Mouse (Mus musculus): ENCODE measurements at regions not wholly inside any gene's neighbourhood (a gene's known extent, or its start where the extent isn't known, plus 50 kb on each side); places are given as distances from the start of the nearest gene placed in this dataset.

DNA sequence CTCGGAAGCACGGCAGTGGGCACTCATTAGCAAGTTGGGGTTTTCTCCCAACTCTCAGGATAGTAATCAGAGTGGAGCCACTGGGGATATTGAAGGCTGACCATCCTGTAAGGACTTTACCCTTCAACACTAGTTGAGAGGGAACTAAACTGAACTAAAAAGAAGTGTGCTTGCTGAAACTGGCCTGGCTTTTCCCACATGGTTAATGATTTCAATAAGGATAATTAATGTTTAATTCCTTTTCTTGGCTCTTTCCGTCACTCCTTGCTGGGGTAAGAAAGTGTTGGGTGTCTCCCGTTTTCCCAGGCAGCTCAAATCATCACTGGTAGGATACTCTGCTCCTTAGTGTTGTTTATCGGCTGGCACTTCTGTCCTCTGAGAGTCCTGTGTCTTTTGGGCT is 290.3 kb upstream of the Rnaseh2b start:
- no peak for DNase-seq (ENCODE audit: low spot score)

GRCm38 (mm10) chr14:62003013-62003781 is 289.2 kb upstream of the Rnaseh2b start:
- no peak for DNase-seq (ENCODE audit: low spot score)

GRCm38 (mm10) chr14:62003797-62004196 is 288.6 kb upstream of the Rnaseh2b start:
- DNase-seq (ENCODE audit: low spot score), result no peak

DNA sequence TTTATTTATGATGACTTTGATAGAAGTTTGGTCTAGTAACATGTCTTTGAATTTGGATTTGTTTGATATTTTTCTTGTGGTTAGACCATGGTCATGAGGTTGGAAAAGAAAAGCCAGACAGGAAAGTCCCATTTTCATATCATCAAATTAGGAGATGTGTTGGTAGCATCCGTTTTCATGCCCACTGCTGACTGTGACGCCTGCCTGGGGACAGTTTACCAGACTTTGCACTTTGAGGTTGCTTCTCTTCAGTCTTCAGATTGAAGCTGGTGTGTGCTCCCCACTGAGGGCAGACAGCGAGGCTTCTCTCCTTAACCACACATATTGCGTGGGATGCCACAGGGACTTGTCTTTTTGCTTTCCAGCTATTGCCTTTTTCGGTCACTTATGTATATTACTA is 283.7 kb upstream of the Rnaseh2b start:
- DNase-seq (ENCODE audit: low spot score), result no peak

GRCm38 (mm10) chr14:62018804-62019203 is 273.6 kb upstream of the Rnaseh2b start:
- no peak for DNase-seq (ENCODE audit: low spot score)

DNA sequence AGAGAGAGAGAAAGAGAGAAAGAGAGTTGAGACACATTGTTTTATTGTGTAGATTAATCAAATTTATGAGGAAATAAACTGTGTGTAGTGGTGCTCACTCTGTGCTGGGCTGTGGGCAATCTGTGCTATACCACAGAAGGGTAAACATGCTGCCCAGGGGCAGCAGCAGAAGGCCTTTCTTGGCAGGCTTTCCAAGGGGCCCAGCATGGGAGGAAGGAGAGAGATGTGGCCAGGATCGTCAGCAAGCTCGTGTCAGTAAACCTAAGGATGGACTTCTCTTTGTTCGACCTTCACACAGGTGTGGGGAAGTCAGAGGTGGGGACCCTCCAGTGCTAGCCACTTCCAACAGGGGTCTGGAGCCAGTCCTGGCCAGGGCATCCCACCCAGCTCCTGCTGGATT is 271.4 kb upstream of the Rnaseh2b start:
- no peak for DNase-seq (ENCODE audit: low spot score)

DNA sequence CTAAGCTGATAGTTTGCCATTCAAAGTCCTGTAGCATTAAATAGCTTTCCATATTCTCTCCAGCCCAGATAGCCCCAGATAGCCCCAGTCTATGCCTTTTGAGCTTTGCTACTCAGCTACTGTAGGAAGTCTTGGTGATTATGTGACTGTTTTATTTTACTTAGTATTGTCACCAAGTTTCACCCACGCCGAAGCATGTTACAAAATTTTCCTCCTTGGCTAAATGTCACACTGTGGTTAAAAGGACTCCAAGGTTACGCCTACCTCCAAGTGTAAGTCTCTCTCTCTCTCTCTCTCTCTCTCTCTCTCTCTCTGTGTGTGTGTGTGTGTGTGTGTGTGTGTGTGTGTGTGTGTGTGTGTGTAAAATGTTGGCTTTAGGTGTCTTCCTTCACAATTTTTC is 270.2 kb upstream of the Rnaseh2b start:
- DNase-seq (ENCODE audit: low spot score), result no peak

GRCm38 (mm10) chr14:62023022-62023421 is 269.4 kb upstream of the Rnaseh2b start:
- DNase-seq (ENCODE audit: low spot score), result no peak

DNA sequence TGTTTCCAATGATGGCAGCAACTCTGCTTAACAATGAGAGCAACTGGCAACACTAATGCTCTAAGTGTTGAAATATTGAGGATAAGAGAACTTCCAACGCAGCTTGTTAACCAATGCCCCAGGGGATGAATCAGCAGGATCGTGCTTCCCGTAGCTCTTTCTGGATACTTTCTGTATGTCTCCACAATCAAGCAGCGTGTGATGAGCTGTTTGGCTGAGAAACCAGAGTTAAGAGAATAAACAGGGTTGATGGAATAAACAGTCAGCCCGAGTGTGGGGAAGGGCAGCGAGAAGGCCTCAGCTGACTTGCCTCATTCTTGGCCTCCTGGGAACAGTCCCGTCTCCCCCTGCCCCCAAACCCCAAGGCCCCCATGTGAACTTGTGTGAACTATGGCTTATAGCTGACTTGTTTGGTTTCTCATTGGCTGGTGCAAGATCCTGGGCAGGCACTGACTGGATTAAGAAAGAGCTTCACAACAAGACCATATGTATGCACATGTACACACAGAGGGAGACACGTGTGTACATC is 264.6 kb upstream of the Rnaseh2b start:
- DNase-seq (ENCODE audit: low spot score), result no peak

DNA sequence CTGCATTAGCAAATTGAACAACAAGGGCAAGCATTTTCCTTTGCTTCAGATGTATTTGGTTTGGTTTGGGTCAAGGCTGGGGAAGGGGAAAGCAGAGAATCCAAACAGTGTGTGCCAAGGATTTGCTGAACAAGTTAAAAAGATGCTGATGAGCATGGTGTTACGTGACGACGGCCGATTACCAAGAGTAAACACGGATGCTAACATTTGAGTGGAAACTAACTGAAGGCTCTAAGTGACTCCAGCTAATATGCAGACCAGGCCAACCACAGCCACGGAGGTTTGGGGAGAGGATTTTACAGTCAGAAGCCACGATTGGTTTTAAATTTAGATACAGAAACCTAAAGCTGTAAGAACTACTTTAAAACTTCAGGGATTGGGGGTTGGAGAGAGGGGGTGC is 262.3 kb upstream of the Rnaseh2b start:
- DNase-seq (ENCODE audit: low spot score), result no peak

GRCm38 (mm10) chr14:62033661-62034060 is 258.7 kb upstream of the Rnaseh2b start:
- DNase-seq (ENCODE audit: low spot score), result no peak

- no peak for DNase-seq (ENCODE audit: low spot score)
Measured at GRCm38 (mm10) chr14:62034664-62035063, 257.7 kb upstream of the Rnaseh2b start.

- no peak for DNase-seq (ENCODE audit: low spot score)
Measured at GRCm38 (mm10) chr14:62035416-62035815, 257.0 kb upstream of the Rnaseh2b start.

DNA sequence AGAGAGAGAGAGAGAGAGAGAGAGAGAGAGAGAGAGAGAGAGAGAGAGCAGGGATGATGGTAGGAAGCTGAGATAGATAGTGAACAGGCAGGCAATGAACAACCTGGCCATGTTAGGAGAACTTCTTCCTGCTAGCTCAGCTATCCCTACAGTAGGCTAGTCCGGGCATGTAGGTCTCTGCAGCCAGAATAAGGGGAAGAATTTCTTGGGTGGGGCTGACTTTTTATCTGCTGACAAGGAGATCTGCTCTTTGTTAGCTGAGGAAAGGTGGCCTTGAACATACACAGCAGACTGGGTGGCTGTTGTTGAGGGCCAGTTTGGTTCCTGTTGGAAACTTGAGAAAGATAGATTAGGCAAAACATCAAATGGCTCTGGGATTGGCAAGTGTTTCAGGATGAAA is 254.9 kb upstream of the Rnaseh2b start:
- no peak for DNase-seq (ENCODE audit: low spot score)

- DNase-seq (ENCODE audit: low spot score), result no peak
Measured at GRCm38 (mm10) chr14:62037917-62038316, 254.5 kb upstream of the Rnaseh2b start.

DNA sequence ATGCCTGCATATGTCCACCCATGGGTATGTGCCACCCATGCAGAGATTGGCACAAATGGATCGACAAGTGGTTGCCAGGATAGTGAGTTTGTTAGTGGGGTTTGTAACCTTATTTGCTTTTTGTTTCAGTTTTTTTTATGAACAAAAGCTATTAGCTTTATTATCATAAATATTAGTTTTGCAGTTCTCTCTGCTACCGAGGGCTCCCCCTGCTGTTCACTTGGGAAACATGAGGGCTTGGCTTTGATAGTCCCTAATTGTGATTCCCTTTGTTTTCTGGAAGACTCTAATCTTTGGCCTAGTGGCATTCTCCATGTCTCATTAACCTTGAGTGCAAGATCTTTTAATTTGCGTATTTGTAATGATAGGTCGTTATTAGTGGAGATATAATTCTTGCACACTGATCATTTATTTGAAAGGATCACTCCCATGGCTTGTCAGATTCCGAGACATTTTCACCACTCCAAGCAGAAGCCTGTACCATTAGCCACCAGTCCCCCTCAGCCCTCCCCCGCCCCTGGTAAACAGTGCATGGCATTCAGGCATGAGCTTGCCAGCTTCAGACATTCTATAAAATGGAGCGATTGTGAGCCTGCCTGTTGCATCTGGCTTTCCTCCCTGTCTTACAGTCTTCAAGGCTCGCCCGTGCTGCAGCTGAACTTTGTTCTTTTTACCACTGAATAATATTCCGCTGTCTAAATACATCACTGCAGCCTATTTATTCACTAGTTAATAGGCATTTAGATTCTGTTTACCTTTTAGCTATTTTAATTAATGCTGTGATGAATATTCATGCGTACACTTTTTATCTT is 249.9 kb upstream of the Rnaseh2b start:
- peak; percentile 63 for DNase-seq (ENCODE audit: low spot score)

DNA sequence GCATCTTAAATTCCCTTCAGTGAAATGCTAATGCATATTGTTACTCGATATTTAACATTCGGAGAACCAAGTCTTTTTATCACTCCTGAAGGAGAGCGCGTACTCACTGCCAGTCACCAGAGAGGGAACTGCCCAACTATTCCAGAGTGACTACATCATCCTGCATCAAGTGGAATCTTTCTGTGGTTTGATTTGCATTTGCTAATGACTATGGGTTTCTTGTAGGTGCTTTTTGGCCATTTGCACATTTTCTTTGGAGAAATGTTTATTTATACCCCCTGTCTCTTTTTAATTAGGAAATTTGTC is 249.3 kb upstream of the Rnaseh2b start:
- no peak for DNase-seq (ENCODE audit: low spot score)

DNA sequence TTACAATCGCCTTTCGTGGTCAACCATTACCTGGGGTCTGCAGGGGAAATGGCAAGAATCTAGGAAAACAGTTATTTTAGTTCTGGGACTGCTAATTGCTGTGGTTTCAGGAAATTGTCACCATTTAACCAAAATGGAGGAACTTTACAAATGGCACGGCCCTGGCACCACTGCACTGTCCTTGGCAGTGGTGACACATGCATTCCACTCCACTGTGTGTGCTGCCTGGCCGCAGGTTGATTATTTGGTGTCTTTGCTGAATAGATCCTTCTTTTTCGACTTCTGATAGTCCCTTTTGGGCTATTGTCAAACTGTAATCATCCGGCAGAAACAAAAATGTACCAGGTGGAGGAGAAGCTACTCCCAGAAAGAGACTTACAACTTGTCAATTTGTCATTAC is 241.4 kb upstream of the Rnaseh2b start:
- no peak for DNase-seq (ENCODE audit: low spot score)

- no peak for DNase-seq (ENCODE audit: low spot score)
Measured at GRCm38 (mm10) chr14:62051923-62052322, 240.5 kb upstream of the Rnaseh2b start.

DNA sequence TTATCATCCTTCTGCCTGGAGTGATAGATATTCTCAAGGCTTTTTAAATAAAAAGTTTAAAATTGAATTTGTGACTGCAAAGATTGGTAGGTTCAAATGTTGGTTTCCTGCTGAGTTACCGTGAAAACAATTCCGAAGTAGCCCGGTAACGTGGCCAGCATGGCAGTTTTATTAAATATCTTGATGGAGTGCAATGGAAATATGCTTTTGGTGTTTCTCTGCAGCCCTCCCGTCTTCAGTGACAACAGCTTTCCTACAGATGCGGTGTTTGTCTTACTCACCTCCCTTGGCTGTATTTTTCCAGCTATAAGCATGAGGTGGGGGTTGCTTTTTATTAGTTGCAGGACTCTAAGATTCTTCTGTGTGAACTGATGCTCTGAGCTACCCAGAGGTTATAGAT is 239.4 kb upstream of the Rnaseh2b start:
- DNase-seq (ENCODE audit: low spot score), result no peak

- DNase-seq (ENCODE audit: low spot score), result no peak
Measured at GRCm38 (mm10) chr14:62057096-62057495, 235.3 kb upstream of the Rnaseh2b start.

DNA sequence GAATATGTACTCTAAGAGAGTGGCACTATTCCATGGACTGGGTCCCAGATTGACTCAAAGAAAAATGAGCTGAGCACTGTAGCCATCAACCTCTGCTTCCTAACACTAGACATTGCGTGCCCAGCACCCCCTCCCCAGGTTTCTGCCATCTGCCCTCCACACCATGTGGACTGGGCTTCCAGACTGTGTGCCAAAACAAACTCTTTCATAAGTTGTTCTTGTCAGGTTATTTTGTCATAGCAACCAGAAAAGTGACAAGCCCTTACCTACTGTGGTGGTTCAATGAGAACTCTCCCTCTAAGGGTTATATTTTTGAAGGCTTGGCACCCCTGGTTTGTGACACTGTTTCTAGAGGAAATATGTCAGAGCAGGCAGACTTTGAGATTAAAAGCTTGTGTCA is 234.3 kb upstream of the Rnaseh2b start:
- no peak for DNase-seq (ENCODE audit: low spot score)

DNA sequence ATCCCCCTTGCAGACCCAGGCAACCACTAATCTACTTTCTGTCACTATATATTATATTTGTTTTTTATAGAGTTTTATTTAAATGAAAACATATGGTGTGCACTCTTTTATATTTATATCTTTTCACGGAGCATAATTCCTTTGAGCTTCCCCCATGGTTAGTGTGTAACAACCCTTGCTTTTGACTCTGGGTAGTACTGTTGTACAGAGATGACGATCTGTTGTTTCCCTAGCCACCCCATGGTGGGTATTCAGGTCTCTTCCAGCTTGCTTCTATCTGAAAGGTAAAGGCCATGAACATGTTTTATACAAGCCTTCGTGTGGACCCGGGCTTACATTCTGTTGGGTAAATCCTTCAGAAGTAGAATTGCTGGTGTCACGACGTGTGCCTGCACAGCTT is 221.2 kb upstream of the Rnaseh2b start:
- DNase-seq (ENCODE audit: low spot score), result no peak

Measured in urinary bladder, postnatal 25 days (tissue).